Mouse (Mus musculus) kidney, adult 18-20 months (tissue): ENCODE results near the gene Prss33.

ENCODE experiments used
- DNase-seq: peaks from one replicate; pipeline ENCODE4 v3.0.0; 2021

Prss33 gene

DNA sequence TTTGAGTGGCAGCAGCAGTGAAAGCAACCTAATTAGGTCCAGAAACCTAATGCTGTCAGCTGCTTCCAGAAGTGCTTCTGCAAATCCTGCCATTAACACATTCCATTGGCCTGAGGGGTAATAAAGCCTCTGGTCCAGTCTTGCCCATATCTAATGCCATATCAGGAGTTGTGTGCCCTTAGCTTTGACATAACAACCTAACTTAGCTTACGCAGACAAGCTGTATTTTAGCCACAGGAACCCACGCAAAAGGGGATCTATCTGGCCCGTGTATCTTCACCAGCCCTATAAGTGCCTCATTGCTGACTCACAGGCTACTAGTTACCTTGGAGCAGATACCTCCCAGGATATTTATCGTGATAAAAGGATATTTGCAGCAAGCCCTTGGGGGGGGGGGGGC, 10.3 kb downstream of the Prss33 start:
- no peak for DNase-seq

DNA sequence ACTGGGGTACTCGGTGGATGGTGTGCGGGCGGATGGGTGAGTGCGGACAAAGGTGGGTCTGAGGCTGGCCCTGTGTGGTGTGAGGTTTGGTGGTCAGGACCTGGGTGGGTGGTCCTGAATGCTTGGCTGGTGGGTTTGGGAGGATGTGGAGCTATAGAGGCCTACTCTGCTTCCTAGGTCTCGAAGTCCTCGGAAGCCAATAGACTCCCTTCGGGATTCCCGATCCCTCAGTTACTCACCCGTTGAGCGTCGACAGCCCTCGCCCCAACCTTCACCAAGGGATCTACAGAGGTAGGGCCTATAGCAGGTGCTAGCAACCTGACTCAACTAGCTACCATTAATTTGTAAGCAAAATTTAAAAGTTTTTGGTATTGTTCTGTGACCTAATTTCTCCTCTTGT, 12.2 kb downstream of the Prss33 start:
- DNase-seq: no peak

DNA sequence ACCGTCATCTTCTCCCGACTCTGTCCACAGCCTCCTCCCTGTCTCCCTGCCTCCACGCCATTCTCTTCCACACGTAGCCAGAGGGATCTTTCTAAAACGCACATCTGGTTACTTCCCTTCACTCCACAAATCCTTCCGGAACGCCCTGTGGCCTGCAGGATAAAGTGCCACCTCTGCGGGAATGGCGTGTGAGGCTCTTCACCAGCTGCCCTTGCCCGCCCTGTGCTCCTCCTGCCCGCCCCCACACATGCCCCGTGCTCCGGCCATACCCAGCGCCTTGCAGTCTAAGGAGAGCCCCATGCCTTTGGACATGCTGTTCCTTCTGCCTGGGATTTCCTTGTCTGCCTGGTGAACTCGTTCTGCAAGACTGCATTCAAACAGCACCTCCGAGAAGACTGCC, 12.8 kb downstream of the Prss33 start:
- DNase-seq: no peak

DNA sequence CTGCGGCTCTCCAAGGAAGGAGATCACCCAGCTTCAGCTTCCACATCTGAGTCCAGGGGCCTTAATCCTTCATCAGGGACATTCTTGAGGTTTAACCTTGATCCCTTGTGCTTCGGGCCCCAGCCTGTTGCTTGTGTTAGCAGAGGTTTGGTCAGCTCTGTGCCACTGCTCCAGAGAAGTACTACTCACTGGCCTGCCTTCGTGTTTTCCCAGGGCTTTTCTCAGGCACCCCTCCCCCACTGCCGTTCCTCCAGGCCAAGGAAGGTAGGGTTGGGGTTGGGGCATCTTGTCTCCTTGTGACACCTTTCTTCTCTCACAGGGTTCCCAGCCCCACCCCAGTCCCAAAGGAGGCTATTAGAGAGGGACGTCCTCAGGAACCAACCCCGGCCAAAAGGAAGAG, 13.8 kb downstream of the Prss33 start:
- no peak for DNase-seq

DNA sequence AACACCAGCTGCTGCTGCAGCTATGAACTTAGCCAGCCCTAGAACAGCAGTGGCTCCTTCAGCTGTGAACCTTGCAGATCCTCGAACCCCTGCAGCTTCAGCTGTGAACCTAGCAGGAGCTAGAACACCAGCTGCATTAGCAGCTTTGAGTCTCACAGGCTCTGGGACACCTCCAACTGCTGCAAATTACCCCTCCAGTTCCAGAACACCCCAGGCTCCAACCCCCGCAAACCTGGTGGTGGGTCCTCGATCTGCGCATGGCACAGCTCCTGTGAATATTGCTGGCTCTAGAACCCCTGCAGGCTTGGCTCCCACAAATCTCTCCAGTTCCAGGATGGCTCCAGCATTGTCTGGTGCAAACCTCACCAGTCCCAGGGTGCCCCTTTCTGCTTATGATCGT, 15.1 kb downstream of the Prss33 start:
- no peak for DNase-seq

DNA sequence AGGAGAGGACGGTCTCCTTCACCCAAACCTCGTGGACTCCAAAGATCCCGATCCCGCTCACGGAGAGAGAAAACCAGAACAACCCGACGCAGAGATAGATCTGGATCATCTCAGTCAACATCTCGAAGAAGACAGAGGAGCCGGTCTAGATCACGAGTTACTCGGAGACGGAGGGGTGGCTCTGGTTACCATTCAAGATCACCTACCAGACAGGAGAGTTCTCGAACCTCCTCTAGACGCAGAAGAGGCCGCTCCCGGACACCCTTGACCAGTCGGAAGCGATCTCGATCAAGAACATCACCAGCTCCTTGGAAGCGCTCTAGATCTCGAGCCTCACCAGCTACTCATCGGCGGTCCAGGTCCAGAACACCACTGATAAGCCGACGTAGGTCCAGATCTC, 16.6 kb downstream of the Prss33 start:
- no peak for DNase-seq

DNA sequence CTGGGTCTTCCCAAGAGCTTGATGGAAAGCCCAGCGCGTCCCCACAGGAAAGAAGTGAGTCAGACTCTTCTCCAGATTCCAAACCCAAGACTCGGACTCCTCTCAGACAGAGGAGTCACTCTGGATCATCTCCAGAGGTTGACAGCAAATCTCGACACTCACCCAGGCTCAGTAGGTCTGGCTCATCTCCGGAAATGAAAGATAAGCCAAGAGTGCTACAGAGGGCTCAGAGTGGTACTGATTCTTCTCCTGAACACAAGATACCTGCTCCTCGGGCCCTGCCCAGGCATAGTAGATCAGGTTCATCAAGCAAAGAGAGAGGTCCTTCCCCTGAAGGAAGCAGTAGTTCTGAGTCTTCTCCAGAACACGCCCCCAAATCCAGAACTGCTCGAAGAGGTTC, 17.3 kb downstream of the Prss33 start:
- no peak for DNase-seq

DNA sequence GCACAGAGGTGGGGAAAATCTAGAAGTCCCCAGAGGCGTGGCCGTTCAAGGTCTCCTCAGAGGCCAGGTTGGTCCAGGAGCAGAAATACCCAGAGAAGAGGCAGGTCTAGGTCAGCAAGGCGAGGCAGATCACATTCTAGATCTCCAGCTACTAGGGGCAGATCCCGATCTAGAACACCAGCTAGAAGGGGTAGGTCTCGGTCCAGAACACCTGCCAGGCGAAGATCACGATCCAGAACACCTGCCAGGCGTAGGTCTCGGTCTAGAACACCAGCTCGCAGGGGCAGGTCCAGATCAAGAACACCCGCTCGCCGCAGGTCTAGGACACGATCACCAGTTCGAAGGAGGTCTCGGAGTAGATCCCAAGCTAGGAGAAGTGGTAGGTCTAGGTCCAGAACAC, 20.2 kb downstream of the Prss33 start:
- no peak for DNase-seq

DNA sequence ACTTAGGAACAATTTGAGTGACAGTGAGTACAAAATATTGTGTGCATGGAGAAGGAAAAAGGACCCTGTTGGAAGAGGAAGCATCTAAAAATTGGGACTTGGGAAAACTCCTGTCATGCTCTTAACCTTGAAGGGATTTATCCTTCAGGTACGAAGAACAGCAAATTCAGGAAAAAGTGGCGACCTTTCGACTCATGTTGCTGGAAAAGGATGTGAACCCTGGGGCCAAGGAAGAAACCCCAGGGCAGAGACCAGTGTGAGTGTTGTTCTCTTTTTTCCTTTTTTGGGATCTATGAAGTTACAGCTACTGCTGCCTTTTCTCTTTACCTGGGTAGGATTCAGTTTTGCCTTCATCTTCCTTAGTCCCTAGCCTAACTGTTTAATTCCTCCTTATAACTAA, 27.9 kb downstream of the Prss33 start:
- no peak for DNase-seq

DNA sequence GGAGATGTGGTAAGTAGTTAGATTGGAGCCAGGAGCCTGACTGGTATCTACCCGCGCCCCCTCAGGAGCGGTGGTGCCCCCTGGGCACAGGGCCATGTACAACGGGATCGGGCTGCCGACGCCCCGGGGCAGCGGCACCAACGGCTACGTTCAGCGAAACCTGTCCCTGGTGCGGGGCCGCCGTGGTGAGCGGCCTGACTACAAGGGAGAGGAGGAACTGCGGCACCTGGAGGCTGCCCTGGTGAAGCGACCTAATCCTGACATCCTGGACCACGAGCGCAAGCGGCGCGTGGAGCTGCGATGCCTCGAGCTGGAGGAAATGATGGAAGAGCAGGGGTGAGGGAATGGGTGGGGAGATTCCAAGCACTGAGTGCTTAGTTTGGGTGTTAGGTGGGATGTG, 29.0 kb downstream of the Prss33 start:
- peak; percentile 71 for DNase-seq

DNA sequence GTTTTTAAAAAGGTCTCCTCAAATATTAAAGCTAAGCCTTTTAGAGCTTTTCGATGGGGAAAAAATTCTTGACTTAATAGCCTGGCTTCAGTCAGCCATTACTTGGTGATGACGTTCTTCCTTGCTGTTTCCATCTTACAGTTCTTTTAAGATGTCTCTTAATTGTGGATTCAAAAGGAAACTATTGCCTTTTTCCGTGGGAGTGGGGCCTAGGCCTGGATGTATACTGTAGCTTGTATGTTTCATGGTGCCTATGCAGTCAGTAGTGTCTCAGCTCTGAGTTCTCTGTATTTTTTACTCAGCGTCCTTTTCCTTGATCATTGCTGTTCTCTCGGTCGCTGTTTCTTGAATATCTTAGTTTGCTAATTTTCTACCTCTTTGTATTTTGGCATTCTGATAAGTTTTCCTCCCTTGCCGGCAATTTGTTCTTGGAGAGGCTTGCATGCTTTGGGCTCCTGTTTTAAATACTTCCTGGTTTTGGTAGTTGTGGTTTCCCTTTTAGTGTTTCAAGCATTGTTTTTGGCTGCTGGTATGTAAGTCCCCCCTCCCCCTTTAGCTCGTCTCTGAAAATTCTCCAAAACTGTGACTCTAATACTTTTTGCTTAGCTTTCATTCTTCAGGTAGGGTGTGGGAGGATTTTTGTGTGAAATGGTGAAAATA, 31.3 kb downstream of the Prss33 start:
- no peak for DNase-seq

DNA sequence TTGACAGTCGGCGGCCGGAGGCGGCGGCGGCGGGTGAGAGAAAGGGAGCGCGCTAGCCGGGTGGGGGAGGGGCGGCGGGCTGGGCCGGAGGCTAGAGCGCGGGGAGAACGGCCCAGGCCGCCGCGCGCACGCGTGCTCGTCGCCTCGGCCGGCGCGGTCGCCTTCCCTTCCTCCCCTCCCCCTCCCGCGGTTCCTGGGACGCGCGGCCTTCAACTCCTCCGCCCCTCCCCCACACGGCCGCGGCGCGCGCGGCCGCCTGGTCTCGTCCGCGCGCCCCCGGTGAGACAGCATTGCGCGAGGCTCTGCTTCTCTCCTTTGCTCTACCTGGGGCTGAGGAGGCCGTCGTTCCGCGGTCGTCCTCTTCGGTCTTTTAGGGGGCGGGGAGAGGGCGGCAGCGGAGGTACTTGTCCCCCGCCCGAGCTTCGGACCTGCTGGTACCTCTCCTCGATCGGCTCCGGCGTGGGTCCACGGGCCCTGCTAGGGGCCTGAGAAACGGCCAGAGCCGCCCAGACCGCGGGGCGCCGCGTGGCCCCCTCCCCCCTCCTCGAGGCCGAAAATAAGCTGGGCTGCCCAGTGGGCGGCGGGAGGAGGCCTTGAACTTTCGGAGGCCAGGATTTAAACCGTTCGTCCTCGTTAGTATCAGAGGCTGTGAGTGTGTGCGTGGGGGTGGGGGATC, 32.4 kb downstream of the Prss33 start:
- DNase-seq: no peak

DNA sequence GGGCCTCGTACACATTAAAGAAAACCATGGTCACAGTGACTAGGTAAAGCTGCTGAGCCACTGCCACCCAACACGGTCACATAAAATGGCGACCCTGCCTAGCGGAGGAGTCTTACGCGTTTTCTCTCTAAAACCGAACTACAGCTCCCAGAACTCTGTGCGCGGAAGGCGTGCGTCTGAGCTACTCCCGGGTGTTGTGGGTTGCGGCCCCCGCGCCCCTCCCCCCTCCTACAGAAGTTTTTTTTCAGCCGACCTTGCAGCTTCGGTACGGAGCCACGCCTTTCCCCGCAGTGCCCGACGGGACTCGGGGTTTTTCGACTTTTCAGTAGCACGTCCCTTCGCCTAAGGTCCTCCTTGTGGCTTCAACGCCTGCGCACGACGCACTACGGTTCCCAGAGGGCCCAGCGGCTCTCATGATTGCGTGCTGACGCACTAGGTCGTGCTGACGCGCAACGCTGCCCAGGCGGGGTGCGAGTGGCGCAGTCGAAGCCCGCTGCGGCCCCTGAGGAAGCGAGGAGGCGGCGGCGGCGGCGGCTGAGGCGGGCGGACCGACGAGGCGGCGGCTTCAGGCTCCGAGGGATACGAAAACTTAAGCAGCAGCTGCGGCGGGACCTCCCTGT, 33.0 kb downstream of the Prss33 start:
- DNase-seq: peak; percentile 96

DNA sequence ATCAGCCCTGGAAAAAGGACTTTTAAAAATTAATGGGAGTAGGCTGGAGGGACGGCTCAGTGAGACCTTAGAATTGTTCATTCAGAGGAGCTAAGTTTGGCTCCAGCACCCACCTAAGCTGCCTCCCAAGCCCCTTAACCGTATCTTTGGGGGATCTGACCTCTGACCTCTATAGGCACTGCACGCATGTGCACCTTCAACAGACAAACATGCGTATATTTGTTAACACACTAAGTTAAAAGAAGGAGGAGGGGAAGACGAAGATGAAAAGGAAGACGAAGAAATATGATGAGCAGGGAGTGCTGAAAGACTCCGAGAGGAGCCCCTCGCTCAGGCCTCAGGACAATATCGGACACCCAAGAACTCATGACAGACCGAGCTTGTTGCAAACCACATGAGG, 34.2 kb downstream of the Prss33 start:
- DNase-seq: no peak

DNA sequence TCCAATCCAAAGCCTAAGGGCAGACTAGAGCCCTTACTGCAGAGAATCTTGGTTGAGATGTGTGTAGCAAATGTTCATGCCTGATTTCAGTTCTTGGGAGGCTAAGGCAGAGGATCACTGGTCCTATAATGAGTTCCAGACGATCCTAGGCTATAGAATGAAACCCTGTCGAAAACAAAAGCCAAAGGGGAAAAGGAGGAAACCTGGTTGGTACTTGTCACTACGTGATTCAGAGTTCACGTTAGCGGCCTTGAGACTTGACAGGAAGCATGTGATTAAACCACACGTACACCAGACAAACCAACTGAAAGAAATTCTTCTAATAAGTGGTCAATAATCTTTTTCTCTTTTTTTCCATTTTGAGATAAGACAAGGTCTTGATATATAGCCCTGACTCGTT, 38.5 kb downstream of the Prss33 start:
- no peak for DNase-seq

DNA sequence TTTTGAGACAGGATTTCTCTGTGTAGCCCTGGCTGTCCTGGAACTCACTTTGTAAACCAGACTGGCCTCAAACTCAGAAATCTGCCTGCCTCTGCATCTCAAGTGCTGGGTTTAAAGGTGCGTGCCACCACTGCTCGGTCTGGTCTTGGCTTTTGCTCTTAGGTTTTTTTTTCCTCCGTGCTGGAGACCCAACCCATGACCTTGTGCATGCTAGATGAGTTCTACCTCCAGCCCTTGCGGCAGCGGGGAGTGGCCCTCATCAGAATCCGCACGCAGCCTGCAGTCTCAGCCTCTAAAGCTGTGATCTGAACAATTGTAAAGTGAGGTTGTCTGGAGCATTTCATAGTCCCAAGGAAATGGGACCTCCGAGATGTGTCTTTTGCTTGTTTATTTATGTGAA, 40.5 kb downstream of the Prss33 start:
- DNase-seq: no peak

DNA sequence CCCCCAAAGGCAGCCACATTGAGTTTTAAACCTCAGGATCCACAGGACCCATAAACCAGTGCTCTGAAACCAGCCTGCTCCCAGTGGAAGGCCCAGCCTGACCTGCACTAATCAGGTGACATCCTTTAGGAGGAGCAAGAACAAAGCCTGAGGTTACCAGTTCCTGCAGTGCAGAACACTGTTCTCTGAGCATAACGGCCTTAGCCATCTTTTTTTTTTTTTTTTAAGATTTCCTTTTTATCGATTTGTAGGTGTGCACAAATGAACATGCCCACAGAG, 44.8 kb downstream of the Prss33 start:
- DNase-seq: no peak

DNA sequence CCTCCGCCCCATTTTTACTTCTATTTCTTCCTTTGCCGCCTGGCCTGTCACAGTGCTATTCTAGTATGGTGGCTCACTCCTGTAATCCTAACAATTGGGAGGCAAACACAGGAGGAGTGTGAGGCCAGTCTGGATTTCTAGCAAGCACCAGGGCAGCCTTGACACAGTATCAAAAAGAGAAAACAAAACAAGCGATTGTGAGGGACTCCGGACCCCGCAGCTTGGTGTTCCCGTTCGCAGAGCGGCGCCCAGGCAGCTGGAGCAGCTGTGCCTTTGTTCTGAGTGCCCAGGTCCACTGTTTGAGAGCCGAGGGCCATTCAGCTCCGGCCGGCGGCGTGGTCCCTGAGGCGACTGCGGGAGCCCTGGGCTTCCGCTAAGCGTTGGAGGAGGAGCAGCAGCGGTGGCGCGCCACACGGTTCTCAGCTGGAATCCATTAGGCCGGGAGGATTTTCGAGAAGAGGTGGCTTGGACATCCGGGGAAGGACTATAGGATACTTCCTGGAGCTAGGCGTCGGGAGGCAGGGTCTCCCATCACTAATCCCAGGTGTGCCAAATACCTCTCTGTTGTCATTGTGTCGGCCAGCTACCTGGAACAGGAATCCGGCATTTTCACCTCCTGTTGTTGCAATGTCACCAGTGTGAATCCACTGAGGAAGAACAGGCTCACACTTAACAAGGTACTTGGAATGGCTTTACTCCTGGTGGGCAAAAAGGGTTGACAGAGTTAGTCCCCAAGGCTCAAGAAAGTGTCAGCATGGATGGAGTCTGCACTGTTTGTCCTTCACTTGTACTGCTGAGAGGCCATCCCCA, 45.4 kb downstream of the Prss33 start, which contains the start of gene Srrm2:
Srrm2 (plus strand) TSS at position 264 of the 810 bp plus-strand sequence.
- peak; percentile 73 for DNase-seq

DNA sequence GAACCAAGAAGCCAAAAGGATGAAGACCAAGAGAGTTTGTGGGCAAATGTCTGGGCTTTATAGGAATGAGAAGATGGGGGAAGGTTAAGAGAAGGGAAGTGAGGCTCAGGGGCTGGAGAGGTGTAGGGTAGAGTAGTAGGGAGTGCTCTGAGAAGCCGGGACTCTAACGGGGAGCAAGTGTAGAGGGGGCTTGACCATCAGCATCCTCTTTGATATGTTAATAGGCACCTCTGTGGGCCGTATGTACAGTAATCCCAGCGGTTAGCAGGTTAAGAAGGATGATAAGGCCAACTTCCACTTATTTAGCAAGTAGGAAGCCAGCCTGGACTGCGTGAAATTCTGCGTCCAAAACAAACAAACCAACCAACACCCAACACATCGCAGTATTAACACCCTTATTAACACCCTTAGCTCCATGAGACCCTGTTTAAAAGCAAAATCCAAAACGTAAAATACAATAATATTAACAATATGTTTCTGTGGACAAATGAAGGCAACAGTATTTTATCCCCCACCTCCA, 46.0 kb downstream of the Prss33 start:
- DNase-seq: no peak

DNA sequence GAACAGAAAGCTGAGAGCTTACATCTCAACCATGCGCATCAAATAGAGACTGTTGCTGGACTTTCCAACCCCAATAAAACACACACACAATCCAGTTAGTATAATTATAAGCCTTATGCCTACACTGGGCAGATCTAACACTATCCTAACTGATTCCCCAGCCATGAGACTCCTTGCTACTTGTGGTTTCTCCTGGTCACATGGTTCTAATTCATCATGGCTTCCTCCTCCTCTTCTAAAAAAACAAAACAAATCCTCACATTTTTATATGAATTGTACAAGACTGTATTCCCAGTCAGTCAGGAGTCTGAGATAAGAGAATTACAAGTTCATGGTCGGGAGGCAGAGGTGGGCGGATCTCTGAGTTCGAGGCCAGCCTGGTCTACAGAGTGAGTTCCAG, 46.9 kb downstream of the Prss33 start:
- no peak for DNase-seq

DNA sequence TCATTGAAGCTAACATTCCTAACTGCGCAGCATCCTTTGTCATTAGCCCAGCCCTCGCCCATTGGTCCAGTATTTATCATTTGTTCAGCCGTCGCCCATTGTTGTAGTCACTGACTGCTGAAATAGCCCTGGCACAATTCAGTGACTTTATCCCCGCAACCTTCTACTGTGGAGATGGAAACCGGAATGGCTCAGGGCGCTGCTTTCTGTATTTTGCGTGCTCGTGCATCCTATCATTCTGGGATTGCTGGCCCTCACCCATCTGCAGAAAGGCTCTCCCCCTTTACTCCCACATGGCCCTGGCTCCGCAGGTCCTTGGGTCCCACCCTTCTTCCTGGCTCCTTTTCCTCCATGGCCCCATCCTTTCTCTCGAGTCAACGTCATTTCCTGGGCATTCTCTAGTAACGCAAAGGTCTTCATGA, 49.3 kb downstream of the Prss33 start:
- DNase-seq: peak; percentile 25

DNA sequence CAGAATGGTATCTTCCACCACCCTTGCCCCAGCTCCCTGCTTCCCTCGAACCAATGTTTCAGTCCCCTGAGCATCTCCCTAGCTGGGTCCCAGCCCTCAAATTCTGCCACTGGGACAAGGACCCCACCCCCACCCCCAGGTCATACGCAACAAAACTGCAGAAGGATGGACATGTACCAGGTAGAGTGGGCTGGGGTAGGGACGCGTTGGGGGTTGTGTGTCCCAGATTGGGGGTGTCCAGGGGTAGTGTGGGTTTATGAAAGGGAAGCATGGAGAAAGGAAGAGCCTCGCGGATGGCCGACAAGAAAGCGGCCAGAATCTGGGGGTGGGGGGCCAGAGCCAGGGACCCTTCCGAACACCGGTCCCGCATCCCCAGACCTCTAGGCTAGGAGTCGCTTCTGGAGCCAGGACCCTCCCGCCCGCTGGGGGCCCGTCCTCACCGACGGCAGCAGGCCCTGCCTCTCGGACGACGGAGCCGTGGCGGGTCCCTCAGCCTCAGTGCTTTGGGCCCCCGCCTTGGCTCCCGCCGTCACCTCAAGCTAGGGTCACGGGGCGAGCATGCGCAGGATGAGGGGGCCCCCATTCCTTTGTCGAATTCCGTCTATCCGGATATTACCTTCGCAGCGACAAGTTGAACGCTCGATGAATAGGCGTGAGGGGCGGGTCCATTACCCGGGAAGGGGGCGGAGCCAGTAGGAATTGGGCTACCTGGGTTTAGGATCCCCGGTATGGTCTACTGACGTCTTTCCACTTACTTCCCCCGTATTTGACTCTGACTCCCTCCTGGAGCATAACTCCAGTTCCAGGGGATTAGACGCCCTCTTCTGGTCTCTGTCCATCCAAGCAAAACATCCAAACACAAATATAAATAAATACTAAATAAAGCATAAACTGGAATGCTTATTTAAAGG, 50.0 kb downstream of the Prss33 start, which contains the start of gene Flywch2:
Flywch2 (minus strand) TSS at position 521 of the 911 bp plus-strand sequence.
- peak; percentile 84 for DNase-seq
